Mouse (Mus musculus) forebrain, embryonic 10.5 days (tissue): Measurements from ENCODE around the gene Timm8a2. TPM values are rescaled to one million over a fixed set of nuclear protein-coding genes. Genes with fewer than 3 reads are reported as not detected.

Experiments
- DNase-seq: peaks from one replicate; pipeline ENCODE4 v3.0.0-alpha.2; 2017; ENCODE audit warnings: low spot score; ENCODE audit errors: extremely low spot score
- H3K27ac ChIP-seq: fragments of 300-500 bp; sonication (generic); 2 replicates; pipeline ENCODE4 v1.5.1; 2016; ENCODE audit warnings: mild to moderate bottlenecking
- H3K27me3 ChIP-seq: fragments of 300-500 bp; sonication (generic); 2 replicates; pipeline ENCODE4 v1.6.1; 2016; ENCODE audit warnings: mild to moderate bottlenecking; ENCODE audit not compliant: poor library complexity, severe bottlenecking
- H3K36me3 ChIP-seq: fragments of 300-500 bp; sonication (generic); replicated peaks from 2 replicates; pipeline ENCODE4 v1.6.1; 2016; ENCODE audit warnings: mild to moderate bottlenecking, moderate library complexity
- H3K4me1 ChIP-seq: fragments of 300-500 bp; sonication (generic); 2 replicates; pipeline ENCODE4 v1.6.1; 2016
- H3K4me3 ChIP-seq: fragments of 300-500 bp; sonication (generic); 2 replicates; pipeline ENCODE4 v1.5.1; 2016; ENCODE audit warnings: mild to moderate bottlenecking, moderate library complexity
- H3K9me3 ChIP-seq: fragments of 300-500 bp; sonication (generic); 2 replicates; pipeline ENCODE4 v1.6.1; 2016; ENCODE audit warnings: mild to moderate bottlenecking, moderate library complexity
- WGBS: fragments of 180-500 bp; shearing (Covaris S2); methylation state at CpG from one replicate; pipeline ENCODE4 v1.1.7; 2016; 5-methylcytosine and 5-hydroxymethylcytosine counted together
- polyA plus RNA-seq: library from polyadenylated mRNA; unstranded; fragments of >200 nt; fragmentation: Nextera tagmentation; extraction: Ambion mirVana; gene quantifications from 2 replicates; pipeline ENCODE4 v1.2.1, GENCODE M21; 2016

The Timm8a2 gene
- polyA plus RNA-seq, 1 experiment from 2014 or later = not detected

DNA sequence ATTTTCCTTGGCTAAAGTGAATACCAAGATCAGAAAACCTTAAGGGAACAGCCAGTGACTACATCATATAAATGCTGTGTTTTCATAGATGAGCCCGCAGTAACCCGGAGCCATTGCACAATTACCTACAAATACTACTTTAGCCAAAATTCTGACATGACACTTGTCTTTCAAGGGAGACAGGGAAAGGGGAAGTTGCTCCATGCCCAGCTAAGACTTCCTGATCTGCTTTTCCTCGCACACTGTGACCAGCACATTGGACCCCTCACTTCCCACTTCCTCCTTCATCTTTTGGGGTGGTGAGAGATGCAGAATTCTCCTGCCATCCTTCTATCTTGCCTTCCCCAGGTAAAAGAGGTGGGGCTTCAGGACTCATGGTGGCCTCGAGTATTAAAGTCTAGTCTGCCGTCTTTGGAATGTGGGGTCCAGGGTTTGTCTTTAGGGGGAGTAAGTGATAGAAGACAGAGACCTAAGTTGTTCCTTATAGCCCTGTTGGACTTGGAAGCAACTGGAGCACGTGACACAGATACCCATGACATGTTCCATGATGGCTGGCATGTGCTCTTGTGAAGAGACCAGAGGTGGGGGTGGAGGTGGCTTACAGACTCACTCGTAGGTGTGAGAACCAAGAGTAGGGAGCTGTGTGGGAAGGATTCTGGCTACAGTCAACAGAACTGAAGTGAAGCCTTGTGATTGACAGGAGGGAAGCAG lies 39.5 kb upstream of the Timm8a2 start:
- 95% methylated on average over 7 of the region's 7 CpGs for WGBS
- Histone ChIP-seq H3K36me3 (peaks cover 48% of the 10 kb centered on the region), H3K27ac (no peak overlapping the region), H3K9me3 (no peaks in the 10 kb centered on the region), H3K4me3 (no peak overlapping the region), H3K4me1 (no peaks in the 10 kb centered on the region), H3K27me3 (no peaks in the 10 kb centered on the region)
- DNase-seq = no peak

DNA sequence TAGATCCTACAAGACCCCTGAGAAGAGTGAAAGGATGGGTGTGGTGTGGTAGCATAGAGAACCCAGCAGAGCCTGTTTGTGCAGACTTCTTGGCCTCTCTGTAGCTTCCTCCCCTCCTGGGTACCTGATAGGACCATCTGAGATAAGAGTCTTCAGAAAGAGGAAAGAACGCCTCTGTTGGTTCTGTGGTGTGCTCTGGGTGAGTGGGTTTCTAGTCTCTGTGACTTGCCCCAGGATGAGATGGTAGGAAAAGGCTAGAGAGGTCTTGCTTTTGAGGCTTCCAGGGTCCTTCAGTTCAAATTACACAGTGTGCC lies 39.0 kb upstream of the Timm8a2 start:
- no peaks in the 10 kb centered on the region for H3K9me3 ChIP-seq
- no peak overlapping the region for H3K4me3 ChIP-seq
- no peaks in the 10 kb centered on the region for H3K4me1 ChIP-seq
- 84% methylated on average over 1 of the region's 1 CpGs for WGBS
- no peak for DNase-seq
- H3K27ac ChIP-seq = no peak overlapping the region
- no peaks in the 10 kb centered on the region for H3K27me3 ChIP-seq
- peaks cover 50% of the 10 kb centered on the region for H3K36me3 ChIP-seq

- H3K36me3 ChIP-seq = peaks cover 54% of the 10 kb centered on the region
- DNase-seq = no peak
- no peaks in the 10 kb centered on the region for H3K4me1 ChIP-seq
- no peak overlapping the region for H3K4me3 ChIP-seq
- H3K27me3 ChIP-seq = no peaks in the 10 kb centered on the region
- no peak overlapping the region for H3K27ac ChIP-seq
- 91% methylated on average over 8 of the region's 8 CpGs for WGBS
- no peaks in the 10 kb centered on the region for H3K9me3 ChIP-seq
These were observed 37.7 kb upstream of the Timm8a2 start for GRCm38 (mm10) chr14:121996786-121997185.

- H3K4me1 ChIP-seq = no peaks in the 10 kb centered on the region
- H3K27ac ChIP-seq = no peak overlapping the region
- DNase-seq = no peak
- no peaks in the 10 kb centered on the region for H3K9me3 ChIP-seq
- WGBS = 95% methylated on average over 8 of the region's 8 CpGs
- no peaks in the 10 kb centered on the region for H3K27me3 ChIP-seq
- peaks cover 48% of the 10 kb centered on the region for H3K36me3 ChIP-seq
- no peak overlapping the region for H3K4me3 ChIP-seq
These were observed 35.0 kb upstream of the Timm8a2 start for GRCm38 (mm10) chr14:121999455-121999854.

DNA sequence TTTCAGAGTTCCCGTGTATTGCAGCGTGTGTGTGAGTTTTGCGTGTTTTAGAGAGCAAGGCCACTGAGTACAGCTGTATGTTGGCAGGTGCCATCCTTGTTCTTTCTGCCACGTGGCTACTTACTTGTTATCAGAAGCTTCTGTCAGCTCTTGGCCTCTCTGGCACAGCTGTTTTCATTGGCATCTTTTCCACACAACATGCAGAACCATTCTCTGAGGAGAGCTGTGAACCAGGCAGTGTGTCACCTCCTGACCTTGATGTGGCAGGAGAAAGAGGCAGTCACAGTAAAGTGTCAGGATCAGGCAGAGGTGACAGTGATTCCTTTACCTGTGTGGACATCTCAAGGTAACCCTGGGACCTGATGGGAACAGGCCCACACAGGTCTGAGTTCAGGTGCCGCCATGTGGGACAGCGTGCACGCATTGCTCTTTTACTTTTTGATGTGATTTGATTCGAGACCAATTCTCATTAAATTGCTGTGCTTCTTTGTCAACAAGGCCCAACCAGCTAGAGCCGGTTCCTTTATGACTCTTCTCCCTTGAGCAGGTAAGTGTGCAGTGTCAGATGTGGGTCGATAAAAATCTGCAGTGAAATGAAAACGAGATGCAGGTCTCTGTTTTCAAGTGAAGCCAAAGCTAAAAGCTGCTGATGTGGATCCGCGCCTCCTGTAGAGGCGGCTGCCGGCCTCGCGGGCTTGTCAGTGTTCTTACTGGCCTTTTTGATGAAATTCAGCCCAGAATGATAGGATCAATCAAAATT lies 33.9 kb upstream of the Timm8a2 start:
- no peak for DNase-seq
- Histone ChIP-seq H3K4me3 (no peak overlapping the region), H3K36me3 (peaks cover 38% of the 10 kb centered on the region), H3K4me1 (no peaks in the 10 kb centered on the region), H3K9me3 (no peaks in the 10 kb centered on the region), H3K27me3 (no peaks in the 10 kb centered on the region), H3K27ac (no peak overlapping the region)
- 94% methylated on average over 17 of the region's 17 CpGs for WGBS

- Histone ChIP-seq H3K9me3 (no peaks in the 10 kb centered on the region), H3K36me3 (peaks cover 22% of the 10 kb centered on the region), H3K4me1 (no peaks in the 10 kb centered on the region), H3K27me3 (no peaks in the 10 kb centered on the region), H3K4me3 (no peak overlapping the region), H3K27ac (no peak overlapping the region)
- DNase-seq = no peak
- WGBS = 98% methylated on average over 7 of the region's 7 CpGs
These were observed 32.2 kb upstream of the Timm8a2 start for GRCm38 (mm10) chr14:122002224-122002623.

DNA sequence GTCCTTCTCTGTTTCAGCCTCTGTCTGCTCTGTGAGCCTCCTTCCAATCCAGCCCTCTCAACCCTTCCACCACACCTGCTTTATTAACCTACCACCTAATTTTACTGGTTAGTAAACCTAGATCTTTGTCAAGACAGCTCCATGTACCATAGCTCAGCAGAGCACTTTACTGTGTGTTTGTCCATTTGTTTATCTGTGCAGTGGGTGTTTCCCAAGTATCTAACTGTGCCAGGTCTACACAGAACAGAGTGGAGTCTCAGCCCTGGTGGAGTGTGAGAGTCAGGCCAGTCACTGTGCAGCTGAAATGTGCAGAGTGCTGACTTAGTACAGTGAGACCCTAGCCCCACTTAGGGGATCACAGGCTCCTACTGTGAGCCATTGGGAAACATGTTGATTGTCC lies 30.7 kb upstream of the Timm8a2 start:
- Histone ChIP-seq H3K27me3 (no peaks in the 10 kb centered on the region), H3K9me3 (no peaks in the 10 kb centered on the region), H3K4me1 (no peaks in the 10 kb centered on the region), H3K36me3 (peaks cover 19% of the 10 kb centered on the region), H3K27ac (no peak overlapping the region), H3K4me3 (no peak overlapping the region)
- DNase-seq = no peak

- Histone ChIP-seq H3K9me3 (no peaks in the 10 kb centered on the region), H3K4me3 (no peak overlapping the region), H3K36me3 (peaks cover 37% of the 10 kb centered on the region), H3K27me3 (no peaks in the 10 kb centered on the region), H3K27ac (no peak overlapping the region), H3K4me1 (no peaks in the 10 kb centered on the region)
- no peak for DNase-seq
- 92% methylated on average over 4 of the region's 4 CpGs for WGBS
These were observed 26.2 kb upstream of the Timm8a2 start for GRCm38 (mm10) chr14:122008261-122008660.

DNA sequence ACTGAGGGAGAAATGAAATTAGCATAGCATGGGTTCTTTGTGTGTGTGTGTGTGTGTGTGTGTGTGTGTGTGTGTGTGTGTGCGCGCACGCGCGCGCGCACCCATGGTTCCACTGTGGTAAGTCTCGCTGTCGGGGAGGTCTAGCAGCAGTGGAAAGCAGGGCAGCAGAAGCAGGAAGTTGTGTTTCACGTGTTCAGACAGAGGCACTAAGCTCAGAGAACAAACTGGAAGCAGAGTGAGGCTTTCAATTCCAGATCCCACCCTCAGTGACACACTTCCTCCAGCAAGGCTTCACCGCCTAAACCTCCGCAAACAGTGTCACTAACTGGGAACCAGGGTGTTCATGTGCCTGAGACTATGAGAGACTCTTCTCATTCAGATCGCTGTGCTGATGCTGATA lies 25.0 kb upstream of the Timm8a2 start:
- H3K27ac ChIP-seq = no peak overlapping the region
- WGBS = 93% methylated on average over 13 of the region's 13 CpGs
- H3K4me3 ChIP-seq = no peak overlapping the region
- no peaks in the 10 kb centered on the region for H3K9me3 ChIP-seq
- no peaks in the 10 kb centered on the region for H3K27me3 ChIP-seq
- no peaks in the 10 kb centered on the region for H3K4me1 ChIP-seq
- H3K36me3 ChIP-seq = peaks cover 46% of the 10 kb centered on the region
- no peak for DNase-seq

DNA sequence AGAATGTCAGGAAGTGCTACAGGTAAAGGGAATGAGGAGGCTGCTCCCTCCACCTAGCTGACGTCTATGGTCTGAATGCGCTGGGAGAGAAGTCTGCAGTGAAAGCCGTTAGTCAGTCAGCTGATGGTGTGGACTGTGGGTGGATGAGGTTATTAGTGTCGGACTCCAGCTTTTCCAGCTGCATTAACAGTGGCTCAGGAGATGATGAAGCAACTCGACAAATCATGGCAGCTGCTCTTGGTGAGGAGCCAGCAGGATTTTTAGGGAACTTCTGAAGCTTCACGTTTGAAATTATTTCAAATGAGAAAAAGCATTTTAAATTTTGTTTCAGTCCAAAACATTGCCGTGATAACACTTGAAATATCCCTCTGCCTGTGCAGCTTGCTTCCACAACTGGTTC lies 24.2 kb upstream of the Timm8a2 start:
- Histone ChIP-seq H3K36me3 (peaks cover 50% of the 10 kb centered on the region), H3K27me3 (no peaks in the 10 kb centered on the region), H3K4me3 (no peak overlapping the region), H3K9me3 (no peaks in the 10 kb centered on the region), H3K27ac (no peak overlapping the region), H3K4me1 (no peaks in the 10 kb centered on the region)
- 93% methylated on average over 7 of the region's 7 CpGs for WGBS
- no peak for DNase-seq

- WGBS = 90% methylated on average over 8 of the region's 8 CpGs
- H3K4me1 ChIP-seq = no peaks in the 10 kb centered on the region
- no peak overlapping the region for H3K4me3 ChIP-seq
- no peaks in the 10 kb centered on the region for H3K9me3 ChIP-seq
- no peak for DNase-seq
- peaks cover 54% of the 10 kb centered on the region for H3K36me3 ChIP-seq
- no peaks in the 10 kb centered on the region for H3K27me3 ChIP-seq
- no peak overlapping the region for H3K27ac ChIP-seq
These were observed 22.7 kb upstream of the Timm8a2 start for GRCm38 (mm10) chr14:122011768-122012167.

GRCm38 (mm10) chr14:122012193-122012592 lies 22.3 kb upstream of the Timm8a2 start:
- Histone ChIP-seq H3K4me3 (no peak overlapping the region), H3K27me3 (no peaks in the 10 kb centered on the region), H3K4me1 (no peaks in the 10 kb centered on the region), H3K9me3 (no peaks in the 10 kb centered on the region), H3K36me3 (peaks cover 54% of the 10 kb centered on the region), H3K27ac (no peak overlapping the region)
- 88% methylated on average over 5 of the region's 5 CpGs for WGBS
- DNase-seq = no peak

DNA sequence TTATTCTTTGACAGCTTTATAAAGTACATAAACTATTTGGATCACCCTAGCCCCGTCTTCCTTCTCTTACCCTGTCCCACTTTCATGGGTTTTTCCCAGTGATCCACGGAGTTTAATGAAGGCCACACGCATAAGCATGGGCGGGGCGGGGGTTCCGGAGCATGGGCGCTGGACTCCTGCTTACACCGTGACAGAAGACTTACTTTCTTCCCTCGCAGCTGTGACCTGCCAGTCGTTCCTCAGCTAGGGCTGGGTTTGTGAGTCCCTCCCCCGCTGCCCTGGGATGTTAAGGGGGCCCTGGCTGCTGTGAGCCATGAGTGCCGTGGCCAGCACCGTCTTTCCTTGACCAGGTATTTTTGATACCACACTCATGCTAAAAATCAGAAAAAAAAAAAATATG lies 21.7 kb upstream of the Timm8a2 start:
- WGBS = 88% methylated on average over 13 of the region's 13 CpGs
- no peak overlapping the region for H3K4me3 ChIP-seq
- no peaks in the 10 kb centered on the region for H3K9me3 ChIP-seq
- DNase-seq = no peak
- peaks cover 54% of the 10 kb centered on the region for H3K36me3 ChIP-seq
- H3K27ac ChIP-seq = no peak overlapping the region
- H3K4me1 ChIP-seq = no peaks in the 10 kb centered on the region
- H3K27me3 ChIP-seq = no peaks in the 10 kb centered on the region
